Mouse (Mus musculus) forebrain, embryonic 13.5 days (tissue): ENCODE measurements at regions not wholly inside any gene's neighbourhood (a gene's known extent, or its start where the extent isn't known, plus 50 kb on each side); places are given as distances from the start of the nearest gene placed in this dataset.

ENCODE experiments used
- ATAC-seq: fragments of 200-750 bp; cut with Nextera tagmentation; 2 replicates; pipeline ENCODE4 v1.8.0; 2017
- H3K27ac ChIP-seq: fragments of 300-500 bp; sonication (generic); 2 replicates; pipeline ENCODE4 v1.5.1; 2015; ENCODE audit warnings: inconsistent platforms, mild to moderate bottlenecking, moderate library complexity
- H3K27me3 ChIP-seq: fragments of 300-500 bp; sonication (generic); 2 replicates; pipeline ENCODE4 v1.6.1; 2015; ENCODE audit warnings: mild to moderate bottlenecking, inconsistent platforms
- H3K36me3 ChIP-seq: fragments of 300-500 bp; sonication (generic); 2 replicates; pipeline ENCODE4 v1.6.1; 2015; ENCODE audit warnings: mild to moderate bottlenecking, inconsistent platforms; ENCODE audit not compliant: poor library complexity, severe bottlenecking
- H3K4me1 ChIP-seq: fragments of 300-500 bp; sonication (generic); 2 replicates; pipeline ENCODE4 v1.6.1; 2015; ENCODE audit warnings: inconsistent platforms
- H3K4me2 ChIP-seq: fragments of 300-500 bp; sonication (generic); 2 replicates; pipeline ENCODE4 v1.6.1; 2015; ENCODE audit warnings: inconsistent platforms, mild to moderate bottlenecking, moderate library complexity
- H3K4me3 ChIP-seq: fragments of 300-500 bp; sonication (generic); 2 replicates; pipeline ENCODE4 v1.5.1; 2015; ENCODE audit warnings: mild to moderate bottlenecking, inconsistent platforms
- H3K9ac ChIP-seq: fragments of 300-500 bp; sonication (generic); 2 replicates; pipeline ENCODE4 v1.6.1; 2015; ENCODE audit warnings: mild to moderate bottlenecking, inconsistent platforms
- H3K9me3 ChIP-seq: fragments of 300-500 bp; sonication (generic); replicated peaks from 2 replicates; pipeline ENCODE4 v1.6.1; 2016; ENCODE audit warnings: inconsistent platforms
- WGBS: fragments of 180-500 bp; shearing (Covaris S2); methylation state at CpG from one replicate; pipeline ENCODE4 v1.1.7; 2015; 5-methylcytosine and 5-hydroxymethylcytosine counted together

- Histone ChIP-seq H3K4me3 (no peak overlapping the region), H3K9me3 (no peaks in the 10 kb centered on the region), H3K36me3 (no peaks in the 10 kb centered on the region), H3K4me1 (no peaks in the 10 kb centered on the region), H3K27ac (no peak overlapping the region), H3K4me2 (no peak overlapping the region), H3K9ac (no peak overlapping the region), H3K27me3 (no peaks in the 10 kb centered on the region)
- WGBS, result 96% methylated on average over 9 of the region's 9 CpGs
- no peak for ATAC-seq
These were observed 116.3 kb upstream of the Tpm1 start for GRCm38 (mm10) chr9:67165486-67165885.

- Histone ChIP-seq H3K27ac (no peak overlapping the region), H3K4me2 (no peak overlapping the region), H3K4me3 (no peak overlapping the region), H3K27me3 (no peaks in the 10 kb centered on the region), H3K36me3 (no peaks in the 10 kb centered on the region), H3K9ac (no peak overlapping the region), H3K9me3 (no peaks in the 10 kb centered on the region), H3K4me1 (no peaks in the 10 kb centered on the region)
- no peak for ATAC-seq
- 85% methylated on average over 6 of the region's 6 CpGs for WGBS
These were observed 114.5 kb upstream of the Tpm1 start for GRCm38 (mm10) chr9:67163746-67164145.

DNA sequence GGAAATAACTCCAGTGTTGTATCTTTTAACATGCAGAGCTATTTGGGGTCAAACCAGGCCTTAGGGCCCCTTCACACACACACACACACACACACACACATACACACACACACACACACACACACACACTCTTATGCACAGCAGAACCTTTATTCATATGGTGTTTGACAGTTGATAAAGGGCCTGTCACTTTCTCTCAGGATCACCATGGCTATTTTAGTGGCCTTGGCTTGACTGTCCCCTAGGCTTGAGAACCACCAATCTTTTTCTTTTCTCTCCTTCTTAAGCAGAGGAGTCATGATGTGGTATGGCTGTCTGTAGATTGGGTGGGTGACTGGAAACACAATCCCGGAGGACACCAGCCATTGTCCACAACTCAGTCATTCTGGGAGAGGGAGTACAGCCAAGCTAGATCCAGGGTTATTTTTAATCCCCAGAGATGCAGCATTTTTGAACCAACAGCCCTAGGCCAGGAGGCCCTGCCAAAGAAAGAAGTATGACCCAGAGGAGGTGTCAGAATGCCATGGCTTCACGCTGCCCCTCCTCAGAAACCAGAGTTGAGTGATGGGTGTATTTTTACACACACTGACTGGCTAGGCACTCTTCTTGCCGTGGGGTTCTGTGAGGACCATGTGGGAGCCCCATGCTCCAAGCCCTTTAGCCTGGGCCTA lies 111.7 kb upstream of the Tpm1 start:
- 90% methylated on average over 3 of the region's 3 CpGs for WGBS
- Histone ChIP-seq H3K9me3 (no peaks in the 10 kb centered on the region), H3K4me2 (no peak overlapping the region), H3K36me3 (no peaks in the 10 kb centered on the region), H3K27me3 (no peaks in the 10 kb centered on the region), H3K9ac (no peak overlapping the region), H3K4me1 (no peaks in the 10 kb centered on the region), H3K4me3 (no peak overlapping the region), H3K27ac (no peak overlapping the region)
- no peak for ATAC-seq

GRCm38 (mm10) chr9:67160350-67160749 lies 111.1 kb upstream of the Tpm1 start:
- no peaks in the 10 kb centered on the region for H3K27me3 ChIP-seq
- H3K4me1 ChIP-seq, result no peaks in the 10 kb centered on the region
- 93% methylated on average over 5 of the region's 5 CpGs for WGBS
- no peak overlapping the region for H3K4me3 ChIP-seq
- H3K9ac ChIP-seq, result no peak overlapping the region
- ATAC-seq, result no peak
- no peak overlapping the region for H3K27ac ChIP-seq
- no peaks in the 10 kb centered on the region for H3K36me3 ChIP-seq
- no peaks in the 10 kb centered on the region for H3K9me3 ChIP-seq
- no peak overlapping the region for H3K4me2 ChIP-seq

DNA sequence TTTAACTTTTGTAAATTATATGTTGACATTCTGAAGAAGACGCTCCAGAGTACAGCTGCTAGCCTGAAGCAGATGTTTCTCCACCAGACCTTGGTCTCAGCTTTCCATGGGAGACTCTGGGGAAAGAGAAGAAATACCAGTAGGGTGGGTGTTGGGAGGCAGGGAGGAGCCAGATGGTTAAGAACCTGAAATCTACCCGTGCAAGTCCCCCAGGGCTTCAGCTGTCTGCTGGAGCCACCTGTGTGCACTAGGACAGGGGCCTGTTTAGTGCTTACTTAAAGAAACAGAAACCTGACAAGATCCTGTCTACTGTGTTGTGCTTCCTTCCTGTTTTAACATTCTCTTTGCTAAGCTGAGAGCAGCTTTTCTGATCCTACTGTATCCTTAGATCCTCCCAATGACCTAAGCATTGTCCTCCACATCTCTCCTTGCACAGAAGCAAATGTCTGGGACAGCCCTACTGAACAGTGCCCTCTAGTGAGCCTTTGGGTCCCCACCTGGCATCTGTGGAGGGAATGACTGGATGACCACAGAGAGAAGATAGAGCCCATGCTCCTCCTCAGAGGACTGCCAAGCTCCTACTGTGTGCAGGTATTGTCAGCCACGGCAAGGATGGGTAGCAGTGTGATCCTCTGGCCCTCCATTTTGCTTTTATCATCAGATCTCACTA lies 107.5 kb upstream of the Tpm1 start:
- WGBS, result 67% methylated on average over 3 of the region's 3 CpGs
- Histone ChIP-seq H3K9ac (no peak overlapping the region), H3K36me3 (no peaks in the 10 kb centered on the region), H3K4me1 (no peaks in the 10 kb centered on the region), H3K4me2 (no peak overlapping the region), H3K27me3 (no peaks in the 10 kb centered on the region), H3K4me3 (no peak overlapping the region), H3K27ac (no peak overlapping the region), H3K9me3 (no peaks in the 10 kb centered on the region)
- ATAC-seq, result no peak

GRCm38 (mm10) chr9:67154062-67154461 lies 104.9 kb upstream of the Tpm1 start:
- no peak for ATAC-seq
- H3K9ac ChIP-seq, result no peak overlapping the region
- no peak overlapping the region for H3K4me2 ChIP-seq
- H3K27me3 ChIP-seq, result no peaks in the 10 kb centered on the region
- WGBS, result 84% methylated on average over 6 of the region's 6 CpGs
- no peaks in the 10 kb centered on the region for H3K36me3 ChIP-seq
- no peaks in the 10 kb centered on the region for H3K4me1 ChIP-seq
- H3K9me3 ChIP-seq, result no peaks in the 10 kb centered on the region
- no peak overlapping the region for H3K4me3 ChIP-seq
- H3K27ac ChIP-seq, result no peak overlapping the region

GRCm38 (mm10) chr9:67153333-67153732 lies 104.1 kb upstream of the Tpm1 start:
- no peak overlapping the region for H3K4me2 ChIP-seq
- no peak for ATAC-seq
- WGBS, result 82% methylated on average over 4 of the region's 4 CpGs
- no peaks in the 10 kb centered on the region for H3K36me3 ChIP-seq
- H3K4me1 ChIP-seq, result no peaks in the 10 kb centered on the region
- no peak overlapping the region for H3K27ac ChIP-seq
- H3K4me3 ChIP-seq, result no peak overlapping the region
- H3K9me3 ChIP-seq, result no peaks in the 10 kb centered on the region
- no peak overlapping the region for H3K9ac ChIP-seq
- H3K27me3 ChIP-seq, result no peaks in the 10 kb centered on the region

- WGBS, result 92% methylated on average over 7 of the region's 7 CpGs
- ATAC-seq, result no peak
These were observed 98.5 kb upstream of the Tpm1 start for GRCm38 (mm10) chr9:67147656-67148055.

GRCm38 (mm10) chr9:67145392-67145791 lies 96.2 kb upstream of the Tpm1 start:
- H3K36me3 ChIP-seq, result no peaks in the 10 kb centered on the region
- no peaks in the 10 kb centered on the region for H3K27me3 ChIP-seq
- H3K9ac ChIP-seq, result no peak overlapping the region
- H3K9me3 ChIP-seq, result no peaks in the 10 kb centered on the region
- no peak overlapping the region for H3K27ac ChIP-seq
- WGBS, result 90% methylated on average over 6 of the region's 6 CpGs
- no peak overlapping the region for H3K4me3 ChIP-seq
- no peaks in the 10 kb centered on the region for H3K4me1 ChIP-seq
- no peak overlapping the region for H3K4me2 ChIP-seq
- ATAC-seq, result no peak

More at GRCm38 (mm10) chr9:67147656-67148055, 98.5 kb upstream of the Tpm1 start:
- no peaks in the 10 kb centered on the region for H3K36me3 ChIP-seq
- H3K4me2 ChIP-seq, result no peak overlapping the region
- H3K4me3 ChIP-seq, result no peak overlapping the region
- no peaks in the 10 kb centered on the region for H3K9me3 ChIP-seq
- no peak overlapping the region for H3K27ac ChIP-seq
- H3K9ac ChIP-seq, result no peak overlapping the region
- no peaks in the 10 kb centered on the region for H3K4me1 ChIP-seq
- H3K27me3 ChIP-seq, result no peaks in the 10 kb centered on the region

GRCm38 (mm10) chr9:67144511-67144910 lies 95.3 kb upstream of the Tpm1 start:
- H3K27me3 ChIP-seq, result no peaks in the 10 kb centered on the region
- H3K4me2 ChIP-seq, result no peak overlapping the region
- no peak overlapping the region for H3K27ac ChIP-seq
- no peaks in the 10 kb centered on the region for H3K36me3 ChIP-seq
- H3K4me3 ChIP-seq, result no peak overlapping the region
- ATAC-seq, result no peak
- H3K4me1 ChIP-seq, result no peaks in the 10 kb centered on the region
- no peak overlapping the region for H3K9ac ChIP-seq
- H3K9me3 ChIP-seq, result no peaks in the 10 kb centered on the region

DNA sequence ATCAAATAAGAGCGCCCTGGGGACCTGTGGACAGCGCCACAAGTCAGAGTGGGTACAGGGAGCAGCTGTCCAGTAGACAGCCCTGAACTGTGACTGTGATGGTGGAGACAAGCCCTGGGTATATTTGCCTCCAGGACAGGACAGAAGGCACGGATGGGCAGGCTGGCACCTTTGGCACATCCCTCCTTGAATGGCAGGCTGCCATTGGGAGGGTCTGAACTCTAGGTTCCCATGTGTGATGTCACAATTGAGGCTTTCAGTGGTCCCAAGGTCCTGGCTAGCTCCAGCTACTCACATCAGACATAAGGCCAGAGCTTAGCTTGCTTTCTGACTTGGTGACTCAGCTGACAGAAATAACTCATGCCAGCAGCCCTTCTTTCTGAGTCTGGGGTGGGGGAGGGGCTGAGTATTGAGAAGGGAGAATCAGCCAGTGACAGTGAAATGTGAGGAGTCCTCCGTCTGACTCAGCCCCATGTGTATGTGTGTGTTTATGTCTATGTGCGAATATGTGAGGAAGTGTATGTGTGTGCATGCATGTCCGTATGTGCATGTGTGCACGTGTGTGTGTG lies 91.2 kb upstream of the Tpm1 start:
- no peak for ATAC-seq
- WGBS, result 83% methylated on average over 7 of the region's 7 CpGs
- Histone ChIP-seq H3K4me1 (peaks cover 10% of the 10 kb centered on the region; the same call in 1 of the 2 replicates), H3K36me3 (no peaks in the 10 kb centered on the region), H3K9ac (no peak overlapping the region), H3K27me3 (no peaks in the 10 kb centered on the region), H3K4me2 (no peak overlapping the region), H3K27ac (no peak overlapping the region), H3K4me3 (no peak overlapping the region), H3K9me3 (no peaks in the 10 kb centered on the region)

DNA sequence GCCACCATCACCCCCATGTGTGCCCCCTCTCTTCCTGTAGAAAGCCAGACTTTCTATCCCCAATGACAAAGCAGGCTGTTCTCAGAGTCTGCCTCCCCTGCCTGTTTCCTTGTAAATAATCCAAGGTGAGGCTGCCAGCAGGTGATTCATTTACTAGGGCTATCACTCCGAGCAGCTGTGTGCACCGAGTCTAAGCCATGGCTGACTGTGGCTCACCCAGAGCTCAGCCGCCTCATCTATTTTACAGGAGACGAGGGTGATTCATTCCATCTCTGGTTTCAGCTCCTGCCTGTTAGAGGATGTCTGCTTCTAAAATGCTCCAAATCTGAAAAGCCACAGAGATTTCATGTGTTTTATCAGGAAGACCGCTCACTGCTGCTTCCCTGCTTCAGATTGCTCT lies 88.5 kb upstream of the Tpm1 start:
- peaks cover 10% of the 10 kb centered on the region; the same call in 1 of the 2 replicates for H3K4me1 ChIP-seq
- no peak overlapping the region for H3K4me3 ChIP-seq
- H3K27ac ChIP-seq, result no peak overlapping the region
- H3K4me2 ChIP-seq, result no peak overlapping the region
- H3K9me3 ChIP-seq, result no peaks in the 10 kb centered on the region
- H3K9ac ChIP-seq, result no peak overlapping the region
- WGBS, result 80% methylated on average over 5 of the region's 5 CpGs
- ATAC-seq, result no peak
- no peaks in the 10 kb centered on the region for H3K27me3 ChIP-seq
- no peaks in the 10 kb centered on the region for H3K36me3 ChIP-seq
